Comparison of ENCODE assay signal across 14 mouse cellular contexts in genomic region chr12:29593787-29594186, GRCm38 (mm10).
DNase-seq lines count a peak whose midpoint lies in the region; ATAC-seq and TF ChIP-seq lines count a peak whose summit lies in the region.
"Had no signal": no experiment of that assay in that cellular context is flagged by ENCODE, and none has a peak within 500 bp of the region (broad histone marks: within the 10 kb centered on the region; RNA-seq: fewer than 3 reads in every experiment).

No protein-coding gene starts in this region.

- H3K27ac ChIP-seq in left cerebral cortex, adult 2 months, result peak overlapping the region; percentile 44; the same call in 1 of the 2 replicates
- H3K27ac ChIP-seq in forebrain, embryonic 11.5 days (ENCODE audit: low read depth, low read length), result no peak overlapping the region

- DNase-seq in left cerebral cortex, adult 2 months (ENCODE audit: extremely low spot score in 1 of 2, low spot score in 2 of 2), result peak in 1 of 2 experiments; percentile 62
- no peak for DNase-seq in left cerebral cortex, postnatal 10 days (ENCODE audit: extremely low spot score in 1 of 2, low spot score in 2 of 2)
- peak; percentile 93 for DNase-seq in brain, adult 2 months (ENCODE audit: low read depth, low spot score)
- DNase-seq in cerebellum, adult 18-20 months, result peak; percentile 69 to 75
- peak; percentile 26 for DNase-seq in right cerebral cortex, postnatal 14 days
- DNase-seq in forebrain, embryonic 11.5 days (ENCODE audit: low spot score), result no peak
- DNase-seq in lung, postnatal 4 days, result no peak
- DNase-seq: gastrocnemius, postnatal 25 days; kidney, postnatal 14 days; liver; lung, embryonic 14.5 days; thymus, adult 2 months had no signal

- TF ChIP-seq CTCF in left cerebral cortex, adult 2 months (IDR thresholded peaks at IDR 0.05), result no peak

- no peak overlapping the region for H3K9ac ChIP-seq in forebrain, embryonic 11.5 days (ENCODE audit: low read length)
- H3K9ac ChIP-seq: heart, embryonic 12.5 days; lung, embryonic 14.5 days had no signal

- H3K9me3 ChIP-seq in forebrain, embryonic 11.5 days (ENCODE audit: control insufficient read depth, low read length), result no peaks in the 10 kb centered on the region

- no peak overlapping the region for H3K4me3 ChIP-seq in left cerebral cortex, adult 2 months
- H3K4me3 ChIP-seq in forebrain, embryonic 11.5 days (ENCODE audit: low read depth, low read length), result no peak overlapping the region
- H3K4me3 ChIP-seq: heart, embryonic 12.5 days had no signal

- no peaks in the 10 kb centered on the region for H3K36me3 ChIP-seq in forebrain, embryonic 11.5 days (ENCODE audit: control insufficient read depth, insufficient read depth, low read length)
- H3K36me3 ChIP-seq: heart, embryonic 12.5 days had no signal

- no peaks in the 10 kb centered on the region for H3K27me3 ChIP-seq in forebrain, embryonic 11.5 days (ENCODE audit: control insufficient read depth, insufficient read depth, low read length)
- H3K27me3 ChIP-seq: heart, embryonic 12.5 days had no signal

- no peak overlapping the region for H3K4me2 ChIP-seq in forebrain, embryonic 11.5 days (ENCODE audit: low read depth, low read length, severe bottlenecking)
- H3K4me2 ChIP-seq: heart, embryonic 12.5 days; lung, embryonic 14.5 days had no signal

- 81% methylated on average over 1 of the region's 1 CpGs for WGBS in forebrain, embryonic 11.5 days

- H3K4me1 ChIP-seq in forebrain, embryonic 11.5 days (replicated peaks; ENCODE audit: control insufficient read depth, insufficient read depth, low read length), result no peaks in the 10 kb centered on the region
- H3K4me1 ChIP-seq: heart, embryonic 12.5 days had no signal

- intact Hi-C loops in left cerebral cortex, adult 2 months (cut with DNase I), result loop anchor here (2.0 kb wide), 1 partner anchor 225 kb away; no protein-coding TSS in a partner anchor
- intact Hi-C loops in left cerebral cortex, postnatal 10 days (cut with DNase I), result no loop called here

- no peak for ATAC-seq in forebrain, embryonic 11.5 days (replicated peaks; ENCODE audit: low FRiP score)
- ATAC-seq: intestine, embryonic 16.5 days had no signal

Comparison
In these comparisons a context has a peak if more than half of its experiments do, and no peak if none do; other contexts are left out.
1. DNase-seq: peak in brain, adult 2 months (single experiment), cerebellum, adult 18-20 months (2 of 2) and right cerebral cortex, postnatal 14 days (single experiment); none in left cerebral cortex, postnatal 10 days (0 of 2), forebrain, embryonic 11.5 days (single experiment) and lung, postnatal 4 days (0 of 2).